22 mouse cellular contexts compared by ENCODE assay signal in the genomic region with DNA sequence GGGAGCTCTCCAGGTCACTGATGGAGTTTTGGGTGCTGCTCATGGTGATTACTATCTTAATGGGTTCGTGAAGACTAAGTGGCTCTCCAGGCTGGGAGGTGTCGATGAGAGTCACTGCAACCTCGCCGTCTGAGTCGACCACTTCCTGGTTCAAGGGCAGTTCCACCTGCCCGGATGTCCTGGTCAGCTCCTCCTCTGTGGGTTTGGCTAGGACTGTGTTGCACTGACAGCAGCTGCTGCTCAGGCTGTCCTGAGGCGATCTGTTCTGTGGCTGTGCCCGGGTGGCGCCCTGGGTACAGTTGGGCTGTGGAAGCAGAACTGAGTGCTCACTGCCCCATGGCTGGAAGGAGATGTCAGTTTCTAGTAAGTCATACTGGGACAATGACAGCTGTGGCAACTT. TPM values are rescaled to one million over a fixed set of nuclear protein-coding genes. Genes with fewer than 3 reads are reported as not detected.
DNase-seq lines count a peak whose midpoint lies in the region; ATAC-seq lines count a peak whose summit lies in the region.
"Had no signal": no experiment of that assay in that cellular context is flagged by ENCODE, and none has a peak within 500 bp of the region (broad histone marks: within the 10 kb centered on the region; RNA-seq: fewer than 3 reads in every experiment).

No protein-coding gene starts in this region.

- H3K36me3 ChIP-seq in heart, embryonic 12.5 days: no peaks in the 10 kb centered on the region
- no peaks in the 10 kb centered on the region for H3K36me3 ChIP-seq in heart, embryonic 10.5 days
- H3K36me3 ChIP-seq in kidney, embryonic 14.5 days (ENCODE audit: control insufficient read depth, insufficient read depth, low read length): no peaks in the 10 kb centered on the region
- H3K36me3 ChIP-seq in forebrain, embryonic 11.5 days (ENCODE audit: control insufficient read depth, insufficient read depth, low read length): no peaks in the 10 kb centered on the region
- H3K36me3 ChIP-seq: embryonic facial prominence, embryonic 10.5 days; heart, embryonic 15.5 days had no signal

- H3K4me3 ChIP-seq in heart, embryonic 12.5 days: no peak overlapping the region
- no peak overlapping the region for H3K4me3 ChIP-seq in heart, embryonic 10.5 days
- H3K4me3 ChIP-seq in kidney, embryonic 14.5 days (ENCODE audit: low read length): no peak overlapping the region
- no peak overlapping the region for H3K4me3 ChIP-seq in forebrain, embryonic 11.5 days (ENCODE audit: low read depth, low read length)
- H3K4me3 ChIP-seq: embryonic facial prominence, embryonic 10.5 days; gastrocnemius, adult 2 months; heart, embryonic 15.5 days; hindbrain, embryonic 13.5 days had no signal

- 68% methylated on average over 9 of the region's 9 CpGs for WGBS in heart, embryonic 12.5 days
- 69% methylated on average over 9 of the region's 9 CpGs for WGBS in heart, embryonic 10.5 days
- WGBS in kidney, embryonic 14.5 days: 63% methylated on average over 9 of the region's 9 CpGs
- WGBS in forebrain, embryonic 11.5 days: 91% methylated on average over 9 of the region's 9 CpGs

- peaks cover 13% of the 10 kb centered on the region for H3K4me1 ChIP-seq in heart, embryonic 12.5 days (replicated peaks)
- peaks cover 5% of the 10 kb centered on the region for H3K4me1 ChIP-seq in heart, embryonic 10.5 days
- H3K4me1 ChIP-seq in kidney, embryonic 14.5 days (ENCODE audit: control insufficient read depth, insufficient read depth, low read length): no peaks in the 10 kb centered on the region
- no peaks in the 10 kb centered on the region for H3K4me1 ChIP-seq in forebrain, embryonic 11.5 days (replicated peaks; ENCODE audit: control insufficient read depth, insufficient read depth, low read length)
- H3K4me1 ChIP-seq: embryonic facial prominence, embryonic 10.5 days; heart, embryonic 15.5 days had no signal

- no peak overlapping the region for H3K4me2 ChIP-seq in heart, embryonic 12.5 days
- H3K4me2 ChIP-seq in kidney, embryonic 14.5 days (replicated peaks; ENCODE audit: low read depth, low read length): no peak overlapping the region
- H3K4me2 ChIP-seq in forebrain, embryonic 11.5 days (ENCODE audit: low read depth, low read length, severe bottlenecking): no peak overlapping the region
- H3K4me2 ChIP-seq: heart, embryonic 15.5 days; hindbrain, embryonic 13.5 days had no signal

- no peak overlapping the region for H3K9ac ChIP-seq in heart, embryonic 12.5 days
- no peak overlapping the region for H3K9ac ChIP-seq in kidney, embryonic 14.5 days (ENCODE audit: low read depth, low read length)
- H3K9ac ChIP-seq in forebrain, embryonic 11.5 days (ENCODE audit: low read length): no peak overlapping the region
- H3K9ac ChIP-seq: heart, embryonic 15.5 days; hindbrain, embryonic 13.5 days had no signal

- no peak overlapping the region for H3K27ac ChIP-seq in heart, embryonic 12.5 days (ENCODE audit: poor library complexity, severe bottlenecking)
- H3K27ac ChIP-seq in heart, embryonic 10.5 days: no peak overlapping the region
- no peak overlapping the region for H3K27ac ChIP-seq in kidney, embryonic 14.5 days (ENCODE audit: low read depth, low read length)
- no peak overlapping the region for H3K27ac ChIP-seq in forebrain, embryonic 11.5 days (ENCODE audit: low read depth, low read length)
- H3K27ac ChIP-seq: embryonic facial prominence, embryonic 10.5 days; gastrocnemius, adult 2 months; heart, embryonic 15.5 days; hindbrain, embryonic 13.5 days had no signal

- H3K27me3 ChIP-seq in heart, embryonic 12.5 days (replicated peaks): 0 out of 2 replicates have a peak, but pooled peaks cover 3% of the 10 kb centered on the region
- no peaks in the 10 kb centered on the region for H3K27me3 ChIP-seq in heart, embryonic 10.5 days (ENCODE audit: insufficient read depth, poor library complexity, severe bottlenecking)
- no peaks in the 10 kb centered on the region for H3K27me3 ChIP-seq in kidney, embryonic 14.5 days (ENCODE audit: control insufficient read depth, insufficient read depth, low read length)
- no peaks in the 10 kb centered on the region for H3K27me3 ChIP-seq in forebrain, embryonic 11.5 days (ENCODE audit: control insufficient read depth, insufficient read depth, low read length)
- H3K27me3 ChIP-seq: heart, embryonic 15.5 days had no signal

- ATAC-seq in heart, embryonic 12.5 days (ENCODE audit: insufficient number of reproducible peaks, low FRiP score): peak; percentile 45; the same call in 1 of the 2 replicates
- ATAC-seq in kidney, embryonic 14.5 days (ENCODE audit: low FRiP score, low TSS enrichment): no peak
- ATAC-seq in forebrain, embryonic 11.5 days (replicated peaks; ENCODE audit: low FRiP score): no peak
- ATAC-seq: CD4-positive, CD25-positive, alpha-beta regulatory T cell, adult 4 months; forebrain, embryonic 14.5 days had no signal

- H3K9me3 ChIP-seq in heart, embryonic 12.5 days (replicated peaks): peaks cover 9% of the 10 kb centered on the region; the same call in 1 of the 2 replicates
- no peaks in the 10 kb centered on the region; the same call in 1 of the 2 replicates for H3K9me3 ChIP-seq in heart, embryonic 10.5 days
- H3K9me3 ChIP-seq in kidney, embryonic 14.5 days (ENCODE audit: control insufficient read depth, low read length): no peaks in the 10 kb centered on the region
- no peaks in the 10 kb centered on the region for H3K9me3 ChIP-seq in forebrain, embryonic 11.5 days (ENCODE audit: control insufficient read depth, low read length)
- H3K9me3 ChIP-seq: embryonic facial prominence, embryonic 10.5 days; heart, embryonic 15.5 days had no signal

- no peak for DNase-seq in heart, embryonic 10.5 days (ENCODE audit: low spot score)
- peak; percentile 22 to 34 for DNase-seq in kidney, adult 8-10 months
- peak; percentile 26 to 48 for DNase-seq in kidney, postnatal 36 days
- DNase-seq in natural killer cell, adult 2 months (ENCODE audit: low spot score in 2 of 2): peak; percentile 22 to 43
- DNase-seq in urinary bladder, postnatal 14 days (ENCODE audit: low spot score): no peak
- DNase-seq in forebrain, embryonic 11.5 days (ENCODE audit: low spot score): no peak
- DNase-seq: adrenal gland, postnatal 10 days; B cell, adult 2 months; cerebellum, adult 11-12 months; cerebellum, adult 9-10 months; cerebellum, postnatal 36 days; gastrocnemius, adult 2 months; gastrocnemius, postnatal 25 days; heart, adult 11 months; heart, postnatal 14 days had no signal

RNA-seq across cellular contexts. Expression of a gene that starts 10.6 kb away (rescaled TPM):
- 0.08 and 0.10 TPM in 2 replicates for polyA plus RNA-seq in heart, embryonic 12.5 days (2016; fragmentation: Nextera tagmentation; extraction: Ambion mirVana)
- 0.17 and 0.44 TPM in 2 replicates for polyA plus RNA-seq in heart, embryonic 10.5 days (2016; fragmentation: Nextera tagmentation; extraction: Ambion mirVana)
- 0.15 and 0.19 TPM in 2 replicates for polyA plus RNA-seq in kidney, embryonic 14.5 days (2014; fragmentation: Nextera tagmentation; extraction: Ambion mirVana)
- polyA plus RNA-seq in forebrain, embryonic 11.5 days (2014; fragmentation: Nextera tagmentation; extraction: Ambion mirVana): 0.48 and 0.60 TPM in 2 replicates

RNA-seq across cellular contexts. Expression of a gene that starts 22.7 kb away (rescaled TPM):
- polyA plus RNA-seq in heart, embryonic 12.5 days (2016; fragmentation: Nextera tagmentation; extraction: Ambion mirVana): 0.09 and 0.13 TPM in 2 replicates
- polyA plus RNA-seq in heart, embryonic 10.5 days (2016; fragmentation: Nextera tagmentation; extraction: Ambion mirVana): 0.09 and 0.15 TPM in 2 replicates
- polyA plus RNA-seq in kidney, embryonic 14.5 days (2014; fragmentation: Nextera tagmentation; extraction: Ambion mirVana): 4.3 and 5.8 TPM in 2 replicates
- polyA plus RNA-seq in forebrain, embryonic 11.5 days (2014; fragmentation: Nextera tagmentation; extraction: Ambion mirVana): 0.08 TPM in 1 of 2 replicates, not detected in the other
- polyA plus RNA-seq: CD4-positive, CD25-positive, alpha-beta regulatory T cell, adult 4 months had no signal

Comparison
In these comparisons a context has a peak if more than half of its experiments do, and no peak if none do; other contexts are left out.
1. DNase-seq: peak in kidney, adult 8-10 months (2 of 2), kidney, postnatal 36 days (2 of 2) and natural killer cell, adult 2 months (2 of 2); none in heart, embryonic 10.5 days (single experiment), urinary bladder, postnatal 14 days (single experiment) and forebrain, embryonic 11.5 days (single experiment).